Mouse (Mus musculus) forebrain, embryonic 15.5 days (tissue): Measurements from ENCODE around the gene Dscam. TPM values are rescaled to one million over a fixed set of nuclear protein-coding genes. Genes with fewer than 3 reads are reported as not detected.

ENCODE experiments used
- ATAC-seq: fragments of 200-750 bp; cut with Nextera tagmentation; replicated peaks from 2 replicates; pipeline ENCODE4 v1.8.0; 2017; ENCODE audit warnings: mild to moderate bottlenecking, moderate TSS enrichment, moderate library complexity
- H3K27ac ChIP-seq: fragments of 300-500 bp; sonication (generic); replicated peaks from 2 replicates; pipeline ENCODE4 v1.5.1; 2015; ENCODE audit warnings: mild to moderate bottlenecking, inconsistent platforms
- H3K27me3 ChIP-seq: fragments of 300-500 bp; sonication (generic); 2 replicates; pipeline ENCODE4 v1.6.1; 2015; ENCODE audit warnings: inconsistent platforms
- H3K36me3 ChIP-seq: fragments of 300-500 bp; sonication (generic); 2 replicates; pipeline ENCODE4 v1.6.1; 2015; ENCODE audit warnings: mild to moderate bottlenecking, inconsistent platforms
- H3K4me1 ChIP-seq: fragments of 300-500 bp; sonication (generic); 2 replicates; pipeline ENCODE4 v1.6.1; 2015; ENCODE audit warnings: inconsistent platforms
- H3K4me2 ChIP-seq: fragments of 300-500 bp; sonication (generic); replicated peaks from 2 replicates; pipeline ENCODE4 v1.6.1; 2015; ENCODE audit warnings: mild to moderate bottlenecking, inconsistent platforms
- H3K4me3 ChIP-seq: fragments of 300-500 bp; sonication (generic); 2 replicates; pipeline ENCODE4 v1.5.1; 2015; ENCODE audit warnings: mild to moderate bottlenecking, inconsistent platforms
- H3K9ac ChIP-seq: fragments of 300-500 bp; sonication (generic); replicated peaks from 2 replicates; pipeline ENCODE4 v1.6.1; 2015; ENCODE audit warnings: mild to moderate bottlenecking, inconsistent platforms
- H3K9me3 ChIP-seq: fragments of 300-500 bp; sonication (generic); 2 replicates; pipeline ENCODE4 v1.6.1; 2016; ENCODE audit warnings: inconsistent platforms
- WGBS: fragments of 180-500 bp; shearing (Covaris S2); methylation state at CpG from one replicate; pipeline ENCODE4 v1.1.7; 2015; ENCODE audit warnings: mixed read lengths; 5-methylcytosine and 5-hydroxymethylcytosine counted together
- polyA plus RNA-seq: library from polyadenylated mRNA; unstranded; fragments of >200 nt; fragmentation: Nextera tagmentation; extraction: Ambion mirVana; gene quantifications from 2 replicates; pipeline ENCODE4 v1.2.1, GENCODE M21; 2015

The Dscam gene
- polyA plus RNA-seq, 1 experiment from 2014 or later = 7.7 TPM

GRCm38 (mm10) chr16:96767985-96768384 is 402.6 kb downstream of the Dscam start:
- no peaks in the 10 kb centered on the region for H3K27me3 ChIP-seq
- H3K9me3 ChIP-seq = no peaks in the 10 kb centered on the region
- H3K9ac ChIP-seq = no peak overlapping the region
- H3K4me3 ChIP-seq = no peak overlapping the region
- peak overlapping the region; percentile 49 for H3K27ac ChIP-seq
- no peak overlapping the region for H3K4me2 ChIP-seq
- ATAC-seq = 0 out of 2 replicates have a peak, but pooled peaks have one; percentile 46
- WGBS = 65% methylated on average over 3 of the region's 3 CpGs
- peaks cover 8% of the 10 kb centered on the region for H3K4me1 ChIP-seq
- no peaks in the 10 kb centered on the region for H3K36me3 ChIP-seq

- H3K27ac ChIP-seq = peak overlapping the region; percentile 49
- WGBS = 25% methylated on average over 4 of the region's 4 CpGs
- H3K9me3 ChIP-seq = no peaks in the 10 kb centered on the region
- no peaks in the 10 kb centered on the region for H3K36me3 ChIP-seq
- no peak overlapping the region for H3K9ac ChIP-seq
- H3K27me3 ChIP-seq = no peaks in the 10 kb centered on the region
- no peak overlapping the region for H3K4me2 ChIP-seq
- H3K4me3 ChIP-seq = no peak overlapping the region
- peak; percentile 51; the same call in 1 of the 2 replicates for ATAC-seq
- H3K4me1 ChIP-seq = peaks cover 8% of the 10 kb centered on the region
Observed at GRCm38 (mm10) chr16:96767508-96767907, 403.0 kb downstream of the Dscam start.

GRCm38 (mm10) chr16:96761225-96761624 is 409.3 kb downstream of the Dscam start:
- Histone ChIP-seq H3K4me1 (peaks cover 23% of the 10 kb centered on the region), H3K27ac (no peak overlapping the region; the same call in 1 of the 2 replicates), H3K27me3 (no peaks in the 10 kb centered on the region), H3K36me3 (no peaks in the 10 kb centered on the region), H3K9me3 (no peaks in the 10 kb centered on the region), H3K4me3 (no peak overlapping the region), H3K4me2 (no peak overlapping the region), H3K9ac (no peak overlapping the region)
- ATAC-seq = peak; percentile 17; the same call in 1 of the 2 replicates
- WGBS = 15% methylated on average over 12 of the region's 12 CpGs

- Histone ChIP-seq H3K4me2 (no peak overlapping the region), H3K27me3 (no peaks in the 10 kb centered on the region), H3K9me3 (no peaks in the 10 kb centered on the region), H3K36me3 (no peaks in the 10 kb centered on the region), H3K9ac (no peak overlapping the region), H3K4me1 (peaks cover 34% of the 10 kb centered on the region), H3K4me3 (no peak overlapping the region), H3K27ac (no peak overlapping the region)
- no peak for ATAC-seq
- 67% methylated on average over 5 of the region's 5 CpGs for WGBS
Observed at GRCm38 (mm10) chr16:96759081-96759603, 411.4 kb downstream of the Dscam start.

- Histone ChIP-seq H3K36me3 (no peaks in the 10 kb centered on the region), H3K27ac (no peak overlapping the region), H3K4me1 (peaks cover 39% of the 10 kb centered on the region), H3K9me3 (no peaks in the 10 kb centered on the region), H3K4me2 (no peak overlapping the region), H3K27me3 (no peaks in the 10 kb centered on the region), H3K9ac (no peak overlapping the region), H3K4me3 (no peak overlapping the region)
- WGBS = 70% methylated on average over 3 of the region's 3 CpGs
- no peak for ATAC-seq
Observed at GRCm38 (mm10) chr16:96758381-96758780, 412.2 kb downstream of the Dscam start.

- H3K9ac ChIP-seq = no peak overlapping the region
- WGBS = 5% methylated on average over 9 of the region's 9 CpGs
- ATAC-seq = no peak
- no peak overlapping the region for H3K4me2 ChIP-seq
- peaks cover 39% of the 10 kb centered on the region for H3K4me1 ChIP-seq
- H3K9me3 ChIP-seq = no peaks in the 10 kb centered on the region
- H3K36me3 ChIP-seq = no peaks in the 10 kb centered on the region
- H3K27me3 ChIP-seq = no peaks in the 10 kb centered on the region
- H3K27ac ChIP-seq = 0 out of 2 replicates have a peak overlapping the region, but pooled peaks have one; percentile 0
- H3K4me3 ChIP-seq = no peak overlapping the region
Observed at GRCm38 (mm10) chr16:96757588-96758313, 412.8 kb downstream of the Dscam start.

GRCm38 (mm10) chr16:96756994-96757393 is 413.6 kb downstream of the Dscam start:
- H3K4me2 ChIP-seq = no peak overlapping the region
- H3K4me3 ChIP-seq = no peak overlapping the region
- H3K4me1 ChIP-seq = peaks cover 39% of the 10 kb centered on the region
- no peak overlapping the region for H3K9ac ChIP-seq
- no peaks in the 10 kb centered on the region for H3K36me3 ChIP-seq
- 0 out of 2 replicates have a peak overlapping the region, but pooled peaks have one; percentile 0 for H3K27ac ChIP-seq
- 6% methylated on average over 7 of the region's 7 CpGs for WGBS
- no peaks in the 10 kb centered on the region for H3K9me3 ChIP-seq
- no peak for ATAC-seq
- no peaks in the 10 kb centered on the region for H3K27me3 ChIP-seq

- no peaks in the 10 kb centered on the region for H3K36me3 ChIP-seq
- ATAC-seq = no peak
- H3K4me3 ChIP-seq = no peak overlapping the region
- no peaks in the 10 kb centered on the region for H3K9me3 ChIP-seq
- peak overlapping the region; percentile 23; the same call in 1 of the 2 replicates for H3K27ac ChIP-seq
- H3K27me3 ChIP-seq = no peaks in the 10 kb centered on the region
- H3K4me2 ChIP-seq = no peak overlapping the region
- peaks cover 33% of the 10 kb centered on the region for H3K4me1 ChIP-seq
- no peak overlapping the region for H3K9ac ChIP-seq
- WGBS = 54% methylated on average over 6 of the region's 6 CpGs
Observed at GRCm38 (mm10) chr16:96754971-96755504, 415.5 kb downstream of the Dscam start.

GRCm38 (mm10) chr16:96754381-96754780 is 416.2 kb downstream of the Dscam start:
- ATAC-seq = 0 out of 2 replicates have a peak, but pooled peaks have one; percentile 35
- no peak overlapping the region for H3K4me3 ChIP-seq
- 38% methylated on average over 6 of the region's 6 CpGs for WGBS
- H3K27me3 ChIP-seq = no peaks in the 10 kb centered on the region
- peaks cover 33% of the 10 kb centered on the region for H3K4me1 ChIP-seq
- H3K36me3 ChIP-seq = no peaks in the 10 kb centered on the region
- H3K27ac ChIP-seq = peak overlapping the region; percentile 25; the same call in 1 of the 2 replicates
- H3K9ac ChIP-seq = no peak overlapping the region
- H3K4me2 ChIP-seq = no peak overlapping the region
- no peaks in the 10 kb centered on the region for H3K9me3 ChIP-seq

GRCm38 (mm10) chr16:96753781-96754173 is 416.8 kb downstream of the Dscam start:
- ATAC-seq = no peak
- Histone ChIP-seq H3K27ac (peak overlapping the region; percentile 25; the same call in 1 of the 2 replicates), H3K4me1 (peaks cover 33% of the 10 kb centered on the region), H3K27me3 (no peaks in the 10 kb centered on the region), H3K4me2 (no peak overlapping the region), H3K9ac (no peak overlapping the region), H3K4me3 (no peak overlapping the region), H3K36me3 (no peaks in the 10 kb centered on the region), H3K9me3 (no peaks in the 10 kb centered on the region)
- WGBS = 30% methylated on average over 4 of the region's 4 CpGs

- ATAC-seq = no peak
- H3K9me3 ChIP-seq = no peaks in the 10 kb centered on the region
- WGBS = 84% methylated on average over 2 of the region's 2 CpGs
- no peaks in the 10 kb centered on the region for H3K36me3 ChIP-seq
- H3K9ac ChIP-seq = no peak overlapping the region
- no peak overlapping the region for H3K4me2 ChIP-seq
- H3K4me3 ChIP-seq = no peak overlapping the region
- no peak overlapping the region for H3K27ac ChIP-seq
- peaks cover 33% of the 10 kb centered on the region for H3K4me1 ChIP-seq
- no peaks in the 10 kb centered on the region for H3K27me3 ChIP-seq
Observed at GRCm38 (mm10) chr16:96753164-96753780, 417.3 kb downstream of the Dscam start.
